Mouse (Mus musculus): ENCODE data around the gene Cryba4.

Cryba4 gene

DNA sequence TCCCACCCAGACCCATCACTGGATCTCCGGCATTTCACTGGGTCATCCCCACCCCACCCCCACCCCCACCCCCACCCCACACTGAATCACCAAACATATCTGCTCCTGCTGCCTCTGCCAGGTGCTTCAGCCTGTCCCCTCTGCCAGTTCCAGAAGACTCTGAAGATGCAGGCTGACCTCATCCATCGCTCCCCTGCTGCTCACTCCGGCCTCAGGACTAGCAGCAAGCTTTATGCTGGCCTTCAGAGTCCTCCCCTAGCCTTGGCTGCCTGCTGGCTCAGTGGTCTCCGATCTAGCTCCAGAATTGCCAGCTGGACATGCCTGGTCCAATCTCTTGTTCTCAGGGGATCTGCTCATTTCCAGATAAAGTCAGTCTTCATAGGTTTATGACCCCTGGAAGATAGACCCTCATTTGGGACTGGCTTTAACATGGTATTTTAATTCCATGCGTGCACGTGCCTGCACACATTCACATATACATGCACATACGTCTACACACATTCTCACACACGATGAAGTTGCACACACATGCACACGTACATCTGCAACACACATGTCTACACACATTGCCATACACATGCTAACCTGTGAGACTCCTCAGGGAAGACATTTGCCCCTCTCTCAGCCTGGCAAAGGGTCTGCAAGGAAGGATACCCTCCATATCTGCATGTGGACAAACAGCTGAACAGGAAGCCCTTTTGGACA, 14.3 kb downstream of the Cryba4 start:
- no peak for DNase-seq (ENCODE audit: low spot score in 2 of 2)

DNA sequence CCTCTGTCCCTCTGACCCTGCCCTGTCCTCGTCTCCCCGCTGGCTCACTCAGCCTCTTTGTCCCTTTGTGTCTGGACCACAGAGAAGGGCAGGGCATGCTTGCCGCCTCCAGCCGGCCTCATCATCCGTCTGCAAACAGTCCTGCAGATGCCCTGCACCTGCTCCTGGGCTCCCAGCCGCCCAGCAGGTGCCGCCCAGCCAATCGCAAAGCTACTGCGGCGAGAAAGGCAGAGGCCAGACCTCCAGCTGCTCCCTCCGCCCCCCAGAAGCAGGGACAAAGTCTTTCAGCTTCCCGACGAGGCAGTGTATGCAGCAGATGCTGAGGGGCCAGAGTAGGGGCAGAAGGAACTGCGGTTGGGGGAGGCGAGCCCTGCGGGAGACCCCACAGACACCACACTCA, 14.9 kb downstream of the Cryba4 start:
- DNase-seq (ENCODE audit: low spot score in 2 of 2) = peak in 1 of 2 experiments; percentile 15

DNA sequence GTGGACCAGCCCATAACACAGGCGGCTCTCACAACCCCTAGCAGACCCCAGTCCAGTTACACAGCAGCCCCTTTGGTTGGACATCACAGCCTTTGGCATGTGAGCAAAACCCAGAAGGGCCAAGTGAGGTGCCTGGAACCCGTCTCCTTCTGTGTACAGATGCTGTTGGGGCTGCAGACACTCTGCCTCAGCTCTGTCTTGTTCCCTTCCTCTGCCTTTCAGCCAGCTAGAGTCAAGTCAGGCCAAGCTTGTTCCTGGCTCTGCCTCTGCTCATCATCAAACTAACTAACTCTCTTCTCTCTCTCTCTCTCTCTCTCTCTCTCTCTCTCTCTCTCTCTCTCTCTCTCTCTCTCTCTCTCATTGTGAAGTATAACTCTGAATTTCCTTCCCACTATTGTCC, 15.7 kb downstream of the Cryba4 start:
- no peak for DNase-seq (ENCODE audit: low spot score in 2 of 2)

DNA sequence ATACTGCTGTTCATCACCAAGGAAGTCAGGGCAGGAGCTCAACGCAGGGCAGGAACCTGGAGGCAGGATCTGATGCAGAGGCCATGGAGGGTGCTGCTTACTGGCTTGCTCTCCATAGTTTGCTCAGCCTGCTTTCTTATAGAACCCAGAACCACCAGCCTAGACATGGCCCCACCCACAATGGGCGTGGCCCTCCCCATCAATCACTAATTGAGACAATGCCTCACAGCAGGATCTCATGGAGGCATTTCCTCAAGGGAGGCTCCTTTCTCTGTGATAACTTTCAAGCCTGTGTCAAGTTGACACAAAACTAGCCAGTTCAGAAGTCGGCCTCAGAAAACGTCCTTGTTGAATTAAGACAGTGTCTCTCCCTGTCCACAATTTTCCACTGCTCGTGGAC, 16.5 kb downstream of the Cryba4 start:
- no peak for DNase-seq (ENCODE audit: low spot score in 2 of 2)

DNA sequence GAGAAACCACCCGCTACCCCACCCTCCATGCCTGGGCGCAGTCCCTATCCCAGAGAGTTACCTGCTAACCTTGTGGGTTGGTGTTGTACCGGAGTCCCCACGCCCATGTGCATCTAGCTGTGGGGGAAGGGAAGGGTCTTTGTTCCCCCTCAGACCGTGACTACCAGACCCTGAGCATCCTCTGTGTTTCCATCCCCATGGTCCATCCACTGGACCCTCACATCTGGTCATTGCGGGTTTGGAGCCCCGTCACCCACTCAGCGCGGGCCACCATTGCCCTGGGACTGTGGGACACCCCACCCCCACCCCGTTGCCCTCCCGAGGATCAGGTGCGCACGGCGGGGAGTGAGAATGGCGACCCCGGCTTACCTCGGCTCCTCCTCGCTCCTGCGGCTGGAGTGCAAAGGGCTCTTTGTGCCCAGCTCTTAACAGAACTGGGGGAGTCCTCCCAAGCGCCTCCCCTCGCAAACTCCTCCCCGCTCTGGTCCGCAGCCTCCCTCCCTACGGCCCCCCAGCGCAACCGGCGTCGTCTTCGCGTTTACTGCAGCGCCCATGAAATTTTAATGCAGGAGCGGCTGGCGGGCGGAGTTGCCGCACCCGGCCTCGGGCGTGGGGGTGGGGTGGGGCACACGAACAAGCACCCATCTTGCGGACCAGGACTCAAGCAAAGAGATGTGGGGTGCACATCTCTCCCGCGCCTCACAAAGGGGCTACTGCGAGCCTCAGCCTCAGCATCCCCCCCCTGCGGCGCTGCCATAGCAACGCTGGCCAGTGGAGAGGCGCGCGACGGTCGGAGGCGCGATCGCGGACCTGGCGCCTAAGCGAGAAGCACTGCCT, 23.9 kb downstream of the Cryba4 start:
- DNase-seq (ENCODE audit: low spot score in 2 of 2) = peak in 1 of 2 experiments; percentile 76

DNA sequence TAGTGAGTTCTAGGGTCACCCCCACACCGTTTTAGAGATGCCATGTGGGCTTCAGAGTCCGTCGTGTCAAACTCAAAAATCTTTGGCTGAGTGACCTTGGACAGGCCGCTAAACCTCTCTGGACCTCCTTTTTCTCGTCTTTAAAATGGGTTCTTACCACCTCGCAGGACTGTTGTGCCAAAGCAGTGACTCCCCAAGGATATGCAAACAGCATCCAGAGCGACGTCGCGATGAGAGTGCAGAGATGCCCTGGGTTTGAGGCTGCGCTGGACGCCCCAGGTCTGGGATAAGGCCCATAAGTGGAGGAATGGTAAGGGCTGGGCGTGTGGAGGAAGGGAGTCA, 24.4 kb downstream of the Cryba4 start:
- DNase-seq (ENCODE audit: low spot score in 2 of 2) = peak in 1 of 2 experiments; percentile 23

DNA sequence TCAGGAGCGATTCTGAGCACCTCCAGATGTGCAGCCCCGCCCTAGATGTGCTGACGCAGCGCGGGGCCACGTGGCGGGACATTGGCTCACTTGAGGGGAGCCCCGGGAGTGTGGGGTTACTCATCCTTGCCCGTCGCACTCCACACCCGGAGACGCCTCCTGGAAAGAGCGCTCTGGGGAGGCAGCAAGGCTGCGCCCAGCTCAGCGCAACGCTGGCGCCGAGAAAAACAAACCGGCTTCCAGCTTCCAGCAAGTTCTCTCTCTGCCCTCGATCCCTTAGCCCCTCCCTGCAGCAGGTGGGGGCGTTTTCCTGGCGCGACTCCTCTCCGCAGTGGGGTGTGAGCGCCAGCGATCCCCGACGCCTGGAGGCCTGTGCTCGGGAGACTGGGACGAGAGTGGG, 25.0 kb downstream of the Cryba4 start:
- peak in 1 of 2 experiments; percentile 74 for DNase-seq (ENCODE audit: low spot score in 2 of 2)

DNA sequence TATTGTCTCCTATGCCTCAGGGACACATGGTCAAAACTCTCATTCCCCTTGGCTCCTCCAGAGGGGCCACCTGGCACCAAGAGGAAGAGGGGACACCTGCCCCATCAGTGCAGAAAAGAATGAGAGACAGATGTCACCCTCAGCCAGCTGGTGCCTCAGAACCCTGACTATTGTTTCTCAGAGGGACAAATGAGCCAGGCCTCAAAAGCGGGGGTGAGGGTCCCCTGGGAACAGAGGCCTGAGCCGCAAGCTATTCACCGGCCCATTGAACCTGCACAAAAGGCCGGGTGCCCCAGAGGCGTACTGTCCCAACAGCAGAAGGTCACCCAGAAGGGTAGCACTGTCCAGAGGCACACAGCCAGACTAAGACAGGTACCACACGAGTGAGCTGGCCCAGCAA, 26.7 kb downstream of the Cryba4 start:
- DNase-seq (ENCODE audit: low spot score in 2 of 2) = no peak

DNA sequence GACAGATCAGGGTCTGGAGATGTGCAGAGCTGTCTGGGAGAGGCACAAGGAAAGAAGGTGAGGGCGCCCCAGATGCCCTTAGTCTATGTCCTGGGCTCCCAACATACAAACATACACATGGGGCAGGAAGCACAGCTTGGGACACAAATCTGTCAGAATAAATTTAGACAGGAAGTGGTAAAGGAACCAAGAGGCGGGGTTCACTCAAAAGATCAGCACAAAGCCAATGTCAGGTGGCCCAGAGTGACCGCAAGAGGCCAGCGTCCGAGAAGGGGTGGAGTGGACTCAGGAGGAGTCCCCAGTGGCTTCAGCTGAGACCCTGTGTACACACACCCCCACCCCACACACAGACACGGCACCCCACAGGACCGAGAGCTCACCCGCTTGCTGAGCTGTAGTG, 32.1 kb downstream of the Cryba4 start:
- DNase-seq (ENCODE audit: low spot score in 2 of 2) = no peak

DNA sequence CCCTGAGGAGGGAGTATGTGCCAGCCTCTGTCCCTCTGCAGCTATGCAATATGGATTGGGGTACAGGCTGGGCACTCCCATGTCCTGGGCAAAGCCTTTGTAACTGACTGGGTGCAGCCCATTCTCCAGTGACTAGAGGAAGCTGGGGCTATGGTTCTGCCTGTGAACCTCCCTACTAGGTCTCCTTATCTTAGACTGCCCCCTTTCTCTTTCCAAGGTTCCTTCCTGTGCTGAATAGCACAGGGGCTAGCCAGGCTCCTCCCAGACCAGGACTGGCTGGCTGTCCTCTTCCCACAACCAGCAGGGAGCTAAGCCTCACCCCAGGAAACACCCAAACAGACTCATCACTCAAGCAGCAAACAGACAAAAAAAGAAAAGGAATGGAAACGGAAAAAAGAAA, 32.9 kb downstream of the Cryba4 start:
- DNase-seq (ENCODE audit: low spot score in 2 of 2) = no peak

DNA sequence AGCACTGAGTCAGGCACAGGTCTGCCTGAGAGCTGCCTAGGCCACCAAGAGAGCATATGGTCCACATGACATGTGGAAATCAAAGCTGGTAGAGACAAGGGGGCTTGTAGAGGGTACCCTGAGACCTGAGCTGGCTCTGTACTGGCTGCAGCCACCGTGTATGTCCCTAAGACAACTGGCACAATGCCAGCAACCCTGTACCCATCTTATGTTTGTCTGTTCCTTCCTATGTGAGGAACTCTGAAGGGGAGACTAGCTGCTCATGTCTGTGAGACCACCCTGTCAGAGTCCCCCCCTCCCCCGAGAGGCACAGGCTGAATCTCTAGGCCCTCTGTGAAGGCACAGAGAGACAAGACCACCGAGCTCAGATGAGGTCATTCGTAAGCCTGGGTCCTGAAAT, 33.6 kb downstream of the Cryba4 start:
- DNase-seq (ENCODE audit: low spot score in 2 of 2) = no peak

DNA sequence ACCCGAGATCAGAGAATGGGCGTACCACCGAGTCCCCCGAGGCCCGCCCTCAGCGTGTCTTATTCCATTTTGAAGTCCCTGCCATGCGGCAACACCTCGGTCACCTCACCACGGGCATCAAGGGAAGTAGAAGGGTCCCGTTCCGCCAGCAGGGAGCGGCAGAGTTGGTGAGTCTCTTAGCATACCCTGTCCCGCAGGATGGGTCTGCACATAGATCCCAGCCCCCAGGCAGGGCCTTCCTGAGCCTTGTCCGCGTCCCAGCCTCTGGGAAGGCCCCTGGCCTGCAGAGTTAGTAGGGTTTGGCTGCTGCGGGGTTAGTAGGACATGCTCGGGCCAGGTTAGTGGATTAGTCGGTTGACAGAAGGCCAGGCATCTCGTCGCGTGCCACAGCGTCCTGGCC, 35.3 kb downstream of the Cryba4 start:
- DNase-seq (ENCODE audit: low spot score in 2 of 2) = peak in 1 of 2 experiments; percentile 27

DNA sequence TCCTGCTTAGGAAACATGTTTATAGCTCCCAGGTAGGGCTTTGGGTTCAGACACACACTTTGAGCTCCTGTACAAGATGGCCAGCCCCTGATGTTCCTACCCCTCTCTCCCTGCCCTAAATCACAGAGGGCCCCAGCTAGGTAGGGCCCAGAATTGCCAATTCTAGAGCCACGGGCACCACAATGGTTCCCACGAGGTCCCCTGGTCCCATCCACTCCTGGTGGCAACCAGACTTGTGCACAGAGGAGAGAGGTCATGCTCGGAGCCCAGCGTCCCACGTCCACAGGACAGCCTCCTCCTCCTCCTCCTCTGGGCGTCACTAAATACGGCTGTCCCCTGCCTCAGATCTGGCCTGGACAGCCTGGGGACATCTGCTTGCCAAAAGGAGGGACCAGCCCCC, 36.0 kb downstream of the Cryba4 start:
- DNase-seq (ENCODE audit: low spot score in 2 of 2) = no peak

DNA sequence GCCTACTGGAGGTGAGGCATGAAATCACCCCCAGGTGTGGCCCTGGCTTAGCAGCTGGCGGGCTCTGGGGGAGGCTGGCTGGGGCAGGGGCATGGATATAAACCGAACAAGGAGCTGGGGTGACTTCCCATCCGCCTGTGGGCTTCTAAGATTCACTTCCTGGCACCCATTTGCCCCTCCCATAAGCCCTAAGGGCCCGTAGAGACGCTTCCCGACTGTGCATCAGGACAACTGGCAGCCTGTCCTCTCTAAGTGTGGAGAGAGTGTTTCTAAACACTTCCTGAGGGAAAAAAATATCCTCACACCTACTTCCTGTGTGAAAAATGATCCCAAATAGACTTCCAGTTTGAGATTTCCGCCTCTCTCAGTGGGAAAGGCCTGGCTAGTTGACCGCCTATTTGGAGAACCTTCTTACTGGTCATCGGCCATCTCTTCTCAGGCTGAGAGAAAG, 36.5 kb downstream of the Cryba4 start:
- peak in 1 of 2 experiments; percentile 44 for DNase-seq (ENCODE audit: low spot score in 2 of 2)

DNA sequence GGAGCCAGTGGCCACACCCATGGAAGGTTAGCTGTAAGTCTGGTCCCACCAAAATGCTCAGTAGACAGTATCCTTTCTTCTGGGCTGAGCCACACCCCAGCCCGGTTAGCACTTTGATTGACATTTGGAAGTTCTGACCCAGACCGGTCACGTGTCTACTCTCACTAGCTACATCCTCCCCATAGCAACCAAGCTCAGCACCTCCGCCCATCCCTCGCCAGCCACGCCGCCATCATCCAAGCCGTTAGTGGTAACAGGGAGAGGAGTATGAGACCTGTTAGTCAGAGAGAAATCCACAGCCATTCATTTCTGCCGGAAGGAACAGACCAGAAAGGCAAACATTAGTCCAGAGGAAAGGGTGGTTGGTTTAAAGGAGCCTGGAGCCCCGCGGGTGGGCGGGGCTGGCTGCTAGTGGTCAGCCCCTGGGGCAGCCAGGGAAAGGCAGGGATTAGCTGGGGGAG, 37.0 kb downstream of the Cryba4 start:
- DNase-seq (ENCODE audit: low spot score in 2 of 2) = peak in 1 of 2 experiments; percentile 64

DNA sequence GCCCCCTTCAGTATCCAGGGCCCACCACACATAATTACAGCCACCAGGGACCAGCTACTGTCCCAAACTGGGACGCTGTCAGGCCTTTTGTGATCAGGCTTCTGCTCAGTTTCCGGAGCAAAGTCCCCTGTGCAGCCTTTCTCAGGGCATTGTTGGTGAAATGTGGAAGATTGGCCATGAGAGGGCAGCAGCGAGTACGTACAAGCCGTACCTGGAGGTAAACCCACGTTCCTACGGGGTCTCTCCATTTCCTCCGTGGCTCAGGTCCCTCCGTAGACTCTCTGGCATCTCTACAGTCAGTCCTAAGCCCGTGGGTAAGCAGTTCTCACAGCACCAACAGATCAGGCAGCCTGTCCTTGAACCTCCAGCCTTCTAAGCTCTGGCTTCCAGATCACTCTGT, 37.9 kb downstream of the Cryba4 start:
- peak in 1 of 2 experiments; percentile 81 for DNase-seq (ENCODE audit: low spot score in 2 of 2)

DNA sequence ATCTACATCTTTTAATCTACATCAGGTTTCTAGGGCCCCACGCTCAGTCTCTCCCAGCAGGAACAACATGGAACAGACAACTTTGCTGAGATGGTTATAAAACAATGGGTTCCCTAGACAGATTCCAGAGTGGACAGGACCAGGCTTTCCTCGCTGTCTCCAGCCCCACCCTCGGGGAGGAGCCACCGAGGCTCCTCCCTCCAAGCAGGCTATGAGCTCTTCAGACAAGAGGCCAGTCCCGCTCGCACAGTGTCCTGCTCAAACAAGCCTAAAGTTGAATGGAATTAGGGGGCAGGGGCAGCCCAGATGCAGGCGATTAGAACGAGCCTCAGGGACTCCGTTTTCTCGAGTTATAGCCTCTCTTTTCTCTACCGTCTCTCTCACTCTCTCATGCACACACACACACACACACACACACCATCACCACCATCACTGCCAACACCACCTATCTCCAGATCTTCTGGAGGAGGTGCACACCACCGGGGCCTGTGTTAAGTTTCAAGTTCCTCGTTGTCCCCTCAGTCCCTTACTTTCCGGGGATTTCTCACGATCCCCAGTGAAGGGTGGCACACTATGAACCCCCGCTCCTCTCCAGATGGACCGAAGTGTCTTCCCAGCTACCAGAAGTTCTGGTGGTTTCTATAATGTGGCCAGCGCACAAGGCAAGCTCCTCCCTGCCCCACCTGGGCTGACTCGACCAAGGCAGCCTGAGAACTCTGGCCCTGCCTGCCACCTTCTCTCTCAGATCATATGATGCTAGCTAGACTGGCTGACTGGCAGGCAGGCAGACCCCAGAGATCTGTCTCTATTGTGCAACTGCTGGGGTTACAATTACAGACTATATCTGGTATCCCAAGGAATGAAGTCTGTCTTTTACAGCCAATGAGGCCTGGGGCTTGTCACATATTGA, 38.7 kb downstream of the Cryba4 start:
- peak in 1 of 2 experiments; percentile 44 for DNase-seq (ENCODE audit: low spot score in 2 of 2)

DNA sequence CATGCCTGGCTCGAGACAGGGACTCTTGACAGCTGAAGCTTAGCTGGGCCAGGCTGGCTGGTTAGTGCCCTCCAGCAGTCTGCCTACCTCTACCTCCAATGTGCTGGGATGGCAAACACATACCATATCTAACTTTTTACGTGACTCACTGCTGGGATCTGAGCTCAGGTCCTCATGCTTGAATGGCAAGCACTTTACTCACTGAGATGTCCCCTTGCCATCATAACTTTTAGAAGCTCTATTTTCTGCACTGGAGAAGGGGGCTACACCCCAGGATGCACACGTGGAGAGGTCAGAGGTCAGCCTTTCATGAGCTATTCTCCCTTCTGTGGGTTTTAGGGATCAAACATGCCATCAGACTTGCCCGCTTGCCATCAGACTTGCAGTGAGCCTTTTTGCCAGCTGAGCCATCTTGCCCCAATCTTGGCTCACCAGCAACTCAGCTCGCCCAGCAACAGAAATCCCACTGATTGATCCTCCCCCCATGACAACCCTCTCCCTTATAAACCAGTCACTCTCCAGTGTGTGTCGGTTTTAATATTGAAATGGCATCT, 39.5 kb downstream of the Cryba4 start:
- no peak for DNase-seq (ENCODE audit: low spot score in 2 of 2)

DNA sequence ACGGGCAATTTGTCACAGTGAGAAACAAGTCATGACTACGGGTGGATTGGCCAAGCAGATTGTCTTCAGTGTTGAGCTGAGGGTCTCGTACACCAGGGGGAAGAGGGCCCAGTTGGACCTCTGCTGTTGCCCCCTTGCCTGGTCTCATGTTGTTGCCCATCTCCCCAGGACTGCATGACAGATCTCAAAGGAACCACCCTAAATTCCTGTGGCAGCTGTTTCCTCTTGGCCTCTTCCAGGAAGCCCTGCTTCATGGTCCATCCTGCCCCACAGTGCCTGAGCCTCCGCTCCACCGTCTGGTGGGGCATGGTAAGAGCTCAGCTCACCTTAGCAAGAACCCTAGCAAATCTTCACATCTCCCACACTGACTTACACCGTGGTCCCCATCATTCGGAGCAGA, 40.4 kb downstream of the Cryba4 start:
- DNase-seq (ENCODE audit: low spot score in 2 of 2) = no peak

DNA sequence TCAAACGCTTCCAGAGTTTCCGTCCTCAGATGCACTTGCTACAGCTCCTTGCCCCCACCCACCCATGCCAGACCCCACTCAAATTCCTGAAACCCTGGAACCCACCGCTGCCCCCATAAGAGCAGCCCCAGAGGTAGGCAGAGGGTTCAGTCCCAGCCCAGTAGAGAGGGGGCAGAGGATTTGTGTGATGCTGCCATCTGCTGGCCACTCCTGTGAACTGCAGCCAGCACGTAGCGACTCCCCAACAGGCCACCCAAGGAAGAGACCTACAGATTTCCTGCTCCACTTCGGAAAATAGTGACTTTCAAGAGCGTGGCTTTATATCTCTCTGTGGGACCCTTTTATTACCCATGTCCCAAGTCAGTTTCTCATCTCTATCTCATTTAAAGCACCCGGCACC, 42.2 kb downstream of the Cryba4 start:
- DNase-seq (ENCODE audit: low spot score in 2 of 2) = peak in 1 of 2 experiments; percentile 56

DNA sequence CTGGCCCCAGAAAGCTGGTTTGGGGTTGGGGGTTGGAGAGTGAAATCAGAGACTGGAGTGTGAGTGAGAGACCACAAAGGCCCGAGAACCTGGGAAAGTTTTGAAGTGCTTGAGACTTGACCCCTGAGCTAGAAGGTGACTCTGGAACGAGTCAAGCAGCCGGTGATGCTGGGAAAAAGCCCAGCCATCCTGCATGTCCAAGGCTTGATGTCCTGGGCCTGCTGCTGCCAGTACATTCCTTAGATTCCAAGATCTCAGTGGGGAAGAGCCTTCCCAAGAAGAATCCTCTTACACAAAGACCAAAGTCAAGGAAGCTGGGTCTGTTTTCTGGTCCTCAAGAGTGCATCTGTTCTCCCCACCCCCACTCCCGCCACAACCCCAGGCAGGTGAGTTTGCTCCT, 44.0 kb downstream of the Cryba4 start:
- no peak for DNase-seq (ENCODE audit: low spot score in 2 of 2)
